Mouse (Mus musculus): Measurements from ENCODE around the gene Lclat1.
"Not testable (repeated sequence)": the region's sequence is repeated elsewhere in the genome, so short reads cannot be mapped to it uniquely, and the experiment has no call there.

Lclat1 gene

DNA sequence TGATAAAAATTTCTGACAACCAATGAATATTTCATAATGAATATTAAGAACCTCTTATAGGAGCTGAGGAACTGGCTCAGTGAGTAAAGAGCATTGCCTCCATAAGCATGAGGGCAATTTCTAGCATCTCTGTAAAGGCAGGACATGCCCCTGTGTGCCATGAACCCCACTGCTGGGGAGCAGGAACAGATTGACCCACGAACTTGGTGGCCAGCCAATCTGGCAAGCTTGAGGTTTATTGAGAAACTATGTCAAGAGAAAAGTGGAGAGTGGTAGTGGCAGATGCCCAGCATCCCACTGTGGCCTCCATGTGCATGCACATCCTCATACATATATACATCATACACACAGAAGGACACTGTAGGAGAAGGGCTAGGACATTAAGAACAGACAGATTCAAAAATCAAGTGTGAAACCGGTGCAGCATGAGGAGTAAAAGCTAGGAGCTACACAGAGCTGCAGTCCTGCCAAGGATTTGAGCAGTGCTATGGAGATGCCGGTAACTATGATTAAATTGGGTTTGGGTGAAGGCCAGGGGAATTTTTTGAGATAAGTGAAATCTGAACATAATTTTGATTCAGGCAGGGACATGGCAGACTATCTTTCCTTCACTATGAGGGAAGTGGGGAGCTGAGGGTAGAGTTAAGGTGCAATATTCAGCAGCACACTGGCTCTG, 129.5 kb downstream of the Lclat1 start:
- peak in 1 of 2 experiments; percentile 22 for DNase-seq (ENCODE audit: low spot score in 2 of 2)

DNA sequence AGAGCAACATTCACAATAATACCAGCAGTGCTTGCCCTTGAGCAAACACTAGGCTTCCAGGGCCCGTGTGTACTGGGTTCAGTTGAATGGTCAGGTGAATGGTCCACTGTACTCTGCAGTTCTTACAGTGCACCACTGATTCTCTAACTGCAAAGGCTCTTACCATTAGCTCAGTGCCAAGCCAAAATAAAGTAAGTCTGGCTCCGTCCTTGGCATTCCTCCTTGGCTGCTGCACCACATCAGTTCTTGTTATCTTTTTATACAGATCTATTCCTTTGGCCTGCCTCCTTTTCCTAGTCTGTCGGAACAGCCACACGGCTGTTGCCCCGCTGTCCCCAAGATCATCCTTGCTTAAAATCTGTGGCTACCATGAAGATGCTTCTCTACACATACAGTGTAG, 130.7 kb downstream of the Lclat1 start:
- no peak for DNase-seq (ENCODE audit: low spot score in 2 of 2)

DNA sequence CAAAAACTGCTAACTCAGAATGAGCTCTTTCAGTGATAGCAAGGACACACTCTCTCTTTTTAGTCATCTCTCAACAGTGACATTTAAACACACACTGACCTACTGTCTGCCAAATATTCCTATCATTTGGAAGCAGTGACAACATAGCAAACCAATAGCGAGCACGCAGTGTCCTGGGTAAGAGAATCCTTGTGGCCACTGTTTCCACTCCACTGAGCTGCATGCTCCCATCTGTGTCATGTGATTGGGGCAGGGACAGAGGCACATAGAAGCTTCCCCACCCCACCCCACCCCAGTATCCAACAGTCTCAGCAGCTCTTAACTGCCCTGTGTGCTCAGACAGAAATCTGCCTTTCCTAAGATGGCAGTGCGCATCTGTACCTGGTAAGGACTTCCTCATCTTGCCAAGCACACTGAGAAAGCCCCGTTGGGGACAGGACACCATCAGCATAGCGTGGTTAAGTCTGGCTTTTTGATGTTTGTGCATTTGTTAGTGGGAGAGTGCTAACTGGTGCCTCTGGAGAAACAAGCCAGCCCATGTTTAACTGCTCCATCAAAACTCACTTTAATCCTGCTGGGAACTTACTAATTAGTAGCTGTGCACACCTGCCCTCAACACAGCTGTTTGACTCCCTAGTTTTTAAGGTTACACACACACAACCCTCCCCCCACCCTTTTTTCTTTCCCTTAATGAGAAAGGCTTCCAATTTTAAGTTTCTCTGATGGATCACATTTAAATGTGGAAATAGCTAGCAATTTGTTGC, 133.5 kb downstream of the Lclat1 start:
- DNase-seq (ENCODE audit: low spot score in 2 of 2) = no peak

DNA sequence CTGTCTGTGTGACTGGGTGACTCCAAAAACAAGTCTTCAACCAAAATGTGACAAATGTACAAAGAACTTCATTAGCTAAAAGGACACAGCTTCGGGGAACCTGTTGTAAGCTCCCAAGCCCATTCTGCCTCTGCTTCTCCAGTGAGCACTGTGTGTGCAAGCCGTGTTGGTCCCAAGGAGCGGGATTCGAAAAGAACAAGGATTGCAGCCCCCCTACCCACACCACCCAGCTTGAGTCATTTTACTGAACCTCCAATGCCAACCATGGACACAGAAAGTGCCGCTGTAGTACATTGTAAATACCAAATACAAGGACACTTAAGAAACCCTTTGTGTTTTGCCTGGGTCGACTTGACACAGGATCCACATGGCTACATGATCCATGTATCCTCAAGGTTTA, 135.9 kb downstream of the Lclat1 start:
- DNase-seq (ENCODE audit: low spot score in 2 of 2) = no peak

DNA sequence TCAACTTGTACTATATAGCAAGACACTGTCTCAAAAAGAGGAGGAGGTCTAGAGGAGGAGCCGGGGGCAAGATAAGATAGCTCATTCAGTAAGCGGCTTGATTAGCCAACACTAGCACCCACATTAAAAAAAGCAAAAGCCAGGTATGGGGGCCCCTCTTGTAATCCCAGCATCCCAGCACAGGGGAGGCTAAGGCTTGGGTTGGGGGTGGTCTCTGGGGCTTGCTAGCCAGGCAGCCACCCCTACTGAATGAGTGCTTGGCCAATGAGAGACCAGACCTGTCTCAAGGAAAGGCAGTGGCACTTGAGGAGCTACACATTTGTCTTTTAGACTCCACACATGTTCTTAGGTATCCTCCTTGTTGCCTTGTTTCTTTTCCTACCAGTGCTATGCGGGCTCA, 136.8 kb downstream of the Lclat1 start:
- DNase-seq (ENCODE audit: low spot score in 2 of 2) = no peak

DNA sequence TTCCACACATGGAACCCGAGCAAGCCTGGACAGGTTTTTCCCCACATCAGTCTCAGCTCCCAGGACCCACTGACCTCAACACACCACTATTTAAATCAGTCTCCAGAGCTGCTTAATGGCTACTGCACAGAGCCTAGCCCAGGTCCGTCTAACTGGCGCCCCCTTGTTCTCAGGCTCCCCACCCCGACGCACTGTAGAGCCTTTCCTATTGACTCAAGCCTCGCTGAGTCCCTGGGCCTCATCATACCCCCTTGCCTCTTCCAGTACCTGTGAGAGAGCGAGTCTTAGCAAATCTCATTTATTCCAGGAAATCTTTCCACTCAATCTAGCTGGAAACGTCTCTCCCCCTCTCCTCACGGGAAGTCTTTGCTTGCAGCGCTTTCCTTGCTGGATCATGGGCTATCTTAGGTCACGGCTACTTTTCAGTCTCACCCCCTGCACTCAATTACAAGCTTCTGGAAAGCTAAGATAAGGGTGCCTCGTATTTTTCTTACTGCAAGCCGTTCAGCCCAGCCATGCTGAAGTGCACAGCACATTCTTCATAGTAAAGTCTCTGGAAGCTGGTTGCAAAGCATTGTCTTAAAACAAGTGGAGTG, 137.4 kb downstream of the Lclat1 start:
- DNase-seq (ENCODE audit: low spot score in 2 of 2) = no peak

DNA sequence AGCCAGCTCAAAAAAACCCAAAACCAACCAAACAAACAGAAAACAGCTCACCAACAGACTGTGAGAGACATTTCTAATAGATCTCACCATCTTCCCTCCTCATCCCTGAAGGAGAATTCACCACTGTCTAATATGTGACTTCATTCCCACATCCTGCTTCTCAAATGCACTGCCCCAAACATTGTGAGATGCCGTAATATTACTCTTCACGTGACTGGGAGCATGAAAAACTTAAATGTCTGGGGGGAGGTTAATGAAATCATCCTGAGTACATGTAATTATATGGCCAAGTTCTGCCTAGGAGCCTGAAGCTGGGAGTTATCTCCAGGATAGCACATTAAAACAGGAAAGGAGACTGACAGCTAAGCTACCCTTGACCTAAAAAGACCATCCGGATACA, 138.3 kb downstream of the Lclat1 start:
- DNase-seq (ENCODE audit: low spot score in 2 of 2) = no peak

DNA sequence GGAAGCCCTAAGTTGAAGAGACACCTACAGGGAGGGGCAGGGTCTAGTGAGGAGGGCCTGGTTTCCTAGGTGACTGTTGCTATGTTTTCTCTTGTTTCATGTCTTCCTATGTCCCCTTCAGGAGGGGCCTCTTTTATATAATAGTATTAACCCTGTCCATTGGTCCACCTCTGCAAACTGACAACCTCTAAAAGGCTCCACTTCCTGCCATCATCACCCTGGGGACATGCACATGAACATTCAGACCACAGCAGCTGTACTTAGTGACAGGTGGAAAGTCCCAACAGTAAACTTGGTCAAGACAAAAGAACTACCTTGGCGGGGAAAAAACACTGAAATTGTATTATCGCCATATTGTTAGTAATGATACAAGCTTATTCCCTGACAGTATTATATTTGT, 139.1 kb downstream of the Lclat1 start:
- no peak for DNase-seq (ENCODE audit: low spot score in 2 of 2)

DNA sequence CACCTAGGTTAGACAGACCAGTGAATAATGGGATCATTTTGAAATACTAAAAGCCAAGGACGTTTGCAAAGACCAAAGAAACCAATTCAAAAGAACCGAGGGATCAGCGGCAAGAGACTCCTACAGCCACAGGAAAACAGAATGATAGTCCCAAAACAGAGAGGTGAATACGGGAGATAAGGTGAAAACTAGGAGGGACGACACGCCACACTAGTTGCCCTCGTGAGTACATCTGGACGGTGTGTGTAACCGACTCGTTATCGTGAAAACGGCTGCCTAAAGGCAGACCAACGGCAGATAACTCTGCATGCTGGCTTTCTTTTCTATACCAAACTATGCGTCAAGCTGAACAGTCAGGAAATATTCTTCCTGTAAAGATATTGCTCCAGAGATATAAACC, 140.0 kb downstream of the Lclat1 start:
- no peak for DNase-seq (ENCODE audit: low spot score in 2 of 2)

DNA sequence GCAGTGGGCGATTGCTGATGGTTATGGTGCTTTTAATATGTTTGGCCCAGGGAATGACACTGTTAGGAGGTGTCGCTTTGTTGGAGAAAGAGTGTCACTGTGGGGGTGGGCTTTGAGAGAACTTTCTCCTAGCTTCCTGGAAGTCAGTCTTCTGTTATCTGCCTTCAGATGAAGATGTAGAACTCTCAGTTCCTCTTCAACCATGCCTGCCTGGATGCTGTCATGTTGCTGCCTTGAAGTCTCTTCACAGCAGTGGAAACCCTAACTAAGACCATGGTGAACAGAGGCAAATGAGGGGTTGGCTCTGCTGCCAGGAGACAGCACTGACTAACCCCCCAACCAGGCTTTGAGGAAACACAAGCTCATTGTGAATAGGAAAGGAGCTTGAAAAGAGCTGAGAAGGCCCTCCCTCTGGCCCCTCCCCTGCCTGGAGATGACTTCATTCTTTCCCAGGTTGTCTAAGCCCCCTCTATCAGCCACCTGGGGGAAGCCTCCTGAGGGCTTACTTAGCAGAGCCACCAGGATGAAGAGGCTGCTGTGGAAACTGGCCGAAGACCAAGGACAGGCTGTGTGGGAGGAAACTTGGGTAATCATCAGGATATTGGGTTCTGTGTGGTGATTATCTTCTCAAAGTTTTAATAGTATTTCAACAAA, 142.8 kb downstream of the Lclat1 start:
- no peak for DNase-seq (ENCODE audit: low spot score in 2 of 2)

DNA sequence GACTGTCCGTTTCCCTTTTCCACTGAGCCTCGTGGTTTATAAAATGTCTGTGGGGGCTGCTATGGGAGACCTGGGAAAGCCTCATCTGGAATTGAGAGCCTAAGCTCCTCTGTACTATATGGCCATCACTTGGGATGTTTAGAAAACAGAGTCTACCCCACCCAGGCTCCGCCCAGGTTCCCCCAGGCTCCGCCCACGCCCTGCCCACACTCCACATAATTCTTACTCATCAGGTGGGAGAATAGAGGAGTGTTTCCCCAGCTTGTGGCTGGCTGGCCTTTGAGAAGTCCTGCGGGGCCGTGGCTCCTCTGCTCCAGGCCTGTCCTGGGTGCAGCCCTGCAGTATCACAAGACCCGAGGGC, 143.3 kb downstream of the Lclat1 start:
- no peak for DNase-seq (ENCODE audit: low spot score in 2 of 2)

DNA sequence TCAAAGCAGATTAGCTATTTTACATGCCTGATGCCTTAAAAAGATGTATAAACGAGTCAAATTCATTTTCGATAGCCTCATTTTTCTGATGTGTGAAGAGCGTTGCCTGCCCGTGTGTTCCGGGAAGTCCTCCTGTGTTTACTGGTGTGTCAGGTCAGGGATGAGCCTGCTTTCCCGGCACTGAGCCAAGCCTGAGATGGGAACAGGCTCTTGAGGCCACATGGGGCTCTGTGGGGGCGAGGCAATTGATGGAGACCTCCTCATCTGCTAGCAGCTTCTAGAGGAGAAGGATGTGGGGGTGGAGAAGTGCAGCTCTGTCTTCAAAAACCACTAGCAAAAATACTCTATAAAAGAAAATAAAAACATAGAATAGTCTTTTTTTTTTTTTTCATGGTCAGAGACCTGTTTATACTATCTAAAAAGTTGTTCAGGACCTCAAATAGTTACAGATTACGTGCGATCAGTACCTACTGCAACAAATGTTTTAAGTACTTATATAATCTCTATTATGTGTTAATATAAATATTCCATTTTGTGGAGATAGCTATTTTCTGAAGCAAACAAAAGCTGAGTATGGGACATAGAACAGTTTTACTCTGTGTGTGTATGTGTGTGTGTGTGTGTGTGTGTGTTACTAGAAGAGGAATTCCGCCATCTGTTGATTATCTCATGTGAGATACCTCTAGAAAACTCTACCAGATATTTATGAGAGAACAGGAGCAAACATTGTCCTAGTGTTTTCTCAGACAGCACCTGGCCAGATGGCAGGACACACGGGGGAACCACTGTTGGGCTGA, 144.2 kb downstream of the Lclat1 start:
- DNase-seq (ENCODE audit: low spot score in 2 of 2) = peak in 1 of 2 experiments; percentile 25

DNA sequence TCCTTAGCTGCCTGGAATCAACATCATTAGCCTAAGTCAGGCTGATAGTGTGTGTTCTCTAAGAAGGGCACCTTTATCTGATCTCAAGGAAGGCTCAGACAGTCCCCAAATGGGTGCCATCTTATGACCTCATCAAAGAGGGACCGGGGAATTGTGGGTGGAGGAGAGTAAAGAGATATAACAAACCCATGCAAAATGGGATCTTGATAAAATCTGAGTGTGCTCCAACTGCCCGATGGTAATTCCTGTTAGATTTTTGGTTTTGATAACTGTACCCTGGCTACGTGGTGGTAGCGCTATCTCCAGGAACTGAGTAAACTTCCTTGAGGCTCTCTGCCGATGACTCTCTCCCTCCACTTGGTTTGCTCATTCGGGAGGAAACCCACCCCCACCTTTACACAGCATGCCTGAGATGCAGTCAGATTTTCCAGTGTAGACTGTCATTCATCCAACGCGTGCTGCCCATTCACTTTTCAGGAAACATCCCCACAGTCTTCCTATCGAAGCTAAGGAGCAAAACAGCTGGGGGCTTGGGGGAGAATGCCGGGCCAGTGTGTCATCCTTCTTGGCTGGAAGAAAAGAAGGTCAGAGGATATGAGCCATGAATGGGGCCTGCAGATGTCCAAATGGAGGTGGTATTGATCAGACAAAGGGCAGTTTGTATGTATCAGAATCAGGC, 145.6 kb downstream of the Lclat1 start:
- no peak for DNase-seq (ENCODE audit: low spot score in 2 of 2)

DNA sequence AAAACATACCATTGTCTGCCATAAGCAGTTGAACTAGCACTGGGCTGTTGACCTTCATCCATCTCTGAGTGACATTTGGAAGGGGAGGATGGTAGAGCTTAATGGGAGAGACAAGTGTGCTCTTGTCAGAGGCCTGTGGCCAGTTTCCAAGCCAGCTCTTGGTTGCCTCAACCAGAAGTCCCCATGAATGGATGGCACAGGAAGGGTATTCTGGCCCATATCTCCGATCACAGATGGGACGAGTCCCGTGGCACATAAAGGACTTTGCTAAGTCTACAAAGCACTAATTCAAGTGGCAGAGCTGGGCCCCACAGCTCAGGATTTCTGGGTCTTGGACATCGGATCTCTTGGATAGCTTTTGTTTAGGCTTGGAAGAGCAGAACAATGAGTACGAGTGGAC, 148.0 kb downstream of the Lclat1 start:
- DNase-seq (ENCODE audit: low spot score in 2 of 2) = no peak

DNA sequence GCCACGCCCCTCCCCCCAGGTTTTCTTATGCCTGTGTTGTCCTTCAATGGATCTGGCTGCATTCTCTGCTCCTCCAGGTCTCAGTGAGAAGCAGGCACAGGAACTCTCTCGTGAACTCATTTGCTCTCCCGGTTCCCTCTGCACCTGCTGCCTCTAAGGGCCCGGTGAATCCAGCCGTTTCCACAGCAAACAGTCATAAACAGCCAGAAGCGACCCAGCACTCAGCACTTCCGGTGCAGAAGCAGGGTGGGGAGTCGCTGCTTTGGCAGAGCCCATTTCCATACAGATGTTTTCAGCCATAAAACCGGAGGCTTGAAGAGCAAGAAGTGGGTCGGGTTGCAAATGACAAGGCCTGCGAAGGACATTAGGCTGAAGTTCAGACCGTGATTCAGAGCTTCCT, 150.8 kb downstream of the Lclat1 start:
- no peak for DNase-seq (ENCODE audit: low spot score in 2 of 2)

DNA sequence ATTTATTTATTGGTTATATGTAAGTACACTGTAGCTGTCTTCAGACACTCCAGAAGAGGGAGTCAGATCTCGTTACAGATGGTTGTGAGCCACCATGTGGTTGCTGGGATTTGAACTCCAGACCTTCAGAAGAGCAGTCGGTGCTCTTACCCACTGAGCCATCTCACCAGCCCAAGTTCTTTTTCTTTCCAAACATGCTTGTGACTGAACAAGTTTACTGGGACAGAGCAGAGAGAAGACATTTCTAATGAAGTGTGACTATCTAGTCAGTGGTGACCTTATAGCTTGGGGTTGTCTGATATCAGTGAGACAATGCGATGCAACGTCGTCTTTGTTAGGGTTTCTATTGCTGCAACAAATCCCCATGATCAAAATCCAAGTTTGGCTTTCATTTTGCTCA, 151.5 kb downstream of the Lclat1 start:
- DNase-seq (ENCODE audit: low spot score in 2 of 2) = not testable (repeated sequence)

DNA sequence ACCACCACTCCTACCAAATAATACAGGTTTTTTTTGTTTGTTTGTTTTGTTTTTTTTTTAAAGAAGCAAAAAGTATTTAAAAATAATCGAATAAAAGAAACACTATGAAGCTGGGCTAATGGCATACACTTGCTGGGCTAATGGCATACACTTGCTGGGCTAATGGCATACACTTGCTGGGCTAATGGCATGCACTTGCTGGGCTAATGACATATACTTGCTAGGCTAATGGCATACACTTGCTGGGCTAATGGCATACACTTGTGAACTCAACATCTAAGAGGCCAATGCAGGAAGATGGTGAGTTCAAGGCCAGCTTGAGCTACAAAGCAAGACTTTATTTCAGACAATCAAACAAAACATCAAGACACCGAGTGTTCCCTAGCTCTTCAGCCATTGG, 154.8 kb downstream of the Lclat1 start:
- DNase-seq (ENCODE audit: low spot score in 2 of 2) = no peak

DNA sequence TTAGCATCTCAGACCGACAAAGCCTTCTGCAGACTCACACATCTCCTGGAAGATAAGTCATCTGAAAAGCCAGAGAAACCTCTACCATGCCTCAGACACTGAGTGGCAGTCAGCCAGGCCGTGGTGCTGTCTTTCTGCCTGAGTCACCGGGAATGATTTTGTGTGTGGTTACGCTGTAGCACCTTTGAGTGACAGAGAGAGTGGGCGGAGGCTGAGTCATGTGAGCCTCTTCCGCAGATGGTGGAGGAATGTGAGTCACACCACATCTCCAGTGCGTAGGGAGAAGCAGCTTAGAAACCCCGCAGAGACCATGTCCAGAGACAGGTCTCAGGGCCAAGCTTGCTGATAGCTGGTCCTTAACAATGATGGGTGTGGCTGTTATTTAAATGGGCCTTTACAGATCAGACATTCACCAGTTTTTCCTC, 155.3 kb downstream of the Lclat1 start:
- no peak for DNase-seq (ENCODE audit: low spot score in 2 of 2)

DNA sequence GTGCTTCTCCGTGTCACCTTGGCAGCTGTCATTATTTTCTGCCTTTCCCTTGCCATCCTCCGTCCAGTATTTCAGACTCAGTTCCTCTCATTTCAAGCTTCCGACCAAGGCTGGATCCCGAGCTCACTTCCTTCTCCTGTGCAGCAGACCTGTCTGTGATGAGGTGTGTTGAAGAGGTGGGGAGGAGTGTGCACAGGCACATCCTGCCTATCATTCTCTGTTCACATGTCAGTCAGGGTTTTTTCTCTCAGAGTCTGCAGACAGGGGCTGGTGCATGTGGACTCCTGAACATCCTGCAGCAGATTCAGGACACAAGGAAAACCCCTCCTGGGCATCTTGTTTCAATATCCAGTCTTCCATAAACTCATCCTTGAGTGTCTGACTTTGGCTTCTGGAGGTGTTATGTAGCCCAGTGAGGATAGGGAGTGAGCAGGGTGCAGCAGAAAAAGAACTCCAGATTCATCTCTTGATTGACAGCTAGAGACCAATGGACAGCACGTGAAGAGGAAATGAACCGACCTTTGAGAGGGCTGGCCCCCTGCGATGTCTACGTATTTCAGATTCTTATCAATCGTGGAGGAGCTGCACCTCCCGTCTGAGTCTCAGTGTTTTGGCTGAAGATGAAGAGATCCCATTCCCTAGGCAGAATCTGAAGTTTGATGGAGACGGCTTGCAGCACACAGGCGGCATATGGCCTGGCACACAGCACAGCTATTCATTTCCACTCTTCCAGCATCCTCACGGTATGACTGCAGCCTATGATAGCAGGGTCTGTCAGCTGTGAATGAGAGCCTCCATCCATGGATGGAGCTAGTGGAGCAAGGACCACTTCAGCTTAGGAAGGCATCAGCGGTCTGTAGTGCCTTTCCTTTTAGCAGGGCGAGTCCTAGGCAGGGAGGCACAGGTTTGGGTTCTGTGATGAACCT, 163.3 kb downstream of the Lclat1 start:
- no peak for DNase-seq (ENCODE audit: low spot score in 2 of 2)

Measured in cerebellum, postnatal 4 days (tissue).